Mouse (Mus musculus) heart, adult 10 weeks (tissue): ENCODE results near the gene Gtf2h2. TPM values are rescaled to one million over a fixed set of nuclear protein-coding genes. Genes with fewer than 3 reads are reported as not detected.

Source experiments
- polyA plus RNA-seq: library from polyadenylated mRNA; stranded (reverse); fragments of 350-450 nt; fragmentation: Illumina TruSeq; extraction: RNeasy Lipid Tissue Mini Kit (QIAGEN cat#74804); gene quantifications from one replicate; pipeline ENCODE4 v1.2.3, GENCODE M21; 2014; ENCODE audit warnings: low read depth, low replicate concordance

The Gtf2h2 gene
- 25.3 TPM for polyA plus RNA-seq

DNA sequence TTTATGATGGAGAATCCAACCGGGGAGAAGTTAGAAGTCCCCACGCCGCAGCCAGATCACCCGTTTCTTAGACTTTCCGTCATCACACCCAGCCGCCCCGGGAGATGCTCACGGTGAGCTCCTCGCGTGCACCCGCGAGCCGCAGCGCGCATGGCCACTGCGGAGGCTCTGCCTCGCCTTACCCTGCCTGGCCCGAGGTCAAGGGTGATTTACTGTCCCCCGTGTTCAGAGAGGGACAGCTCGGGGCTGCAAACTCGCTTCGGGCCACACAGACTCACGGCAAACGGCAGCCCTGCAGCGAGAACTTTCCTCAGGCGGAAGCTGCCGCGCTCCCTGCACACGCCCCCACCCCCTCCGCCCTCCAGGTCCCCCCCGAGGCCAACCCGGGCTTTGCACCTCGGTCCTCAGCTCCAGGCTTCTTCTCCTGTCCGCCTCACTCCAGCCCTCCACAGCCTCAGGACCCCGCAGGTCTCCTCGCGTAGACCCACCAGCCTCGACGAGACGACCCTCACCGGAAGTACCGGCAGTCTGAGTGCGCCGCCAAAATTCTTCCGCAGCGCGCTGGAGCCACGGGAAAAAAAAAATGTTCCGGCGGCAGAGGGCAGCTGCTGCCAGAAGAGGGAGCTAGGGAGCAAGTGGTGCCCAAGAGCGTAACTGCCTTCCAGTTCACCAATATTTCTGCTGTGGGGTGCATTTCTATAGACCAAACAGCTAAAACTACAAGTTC is at the start of gene Gtf2h2:
Gtf2h2 (minus strand) TSS at position 519 of the 727 bp plus-strand sequence.

DNA sequence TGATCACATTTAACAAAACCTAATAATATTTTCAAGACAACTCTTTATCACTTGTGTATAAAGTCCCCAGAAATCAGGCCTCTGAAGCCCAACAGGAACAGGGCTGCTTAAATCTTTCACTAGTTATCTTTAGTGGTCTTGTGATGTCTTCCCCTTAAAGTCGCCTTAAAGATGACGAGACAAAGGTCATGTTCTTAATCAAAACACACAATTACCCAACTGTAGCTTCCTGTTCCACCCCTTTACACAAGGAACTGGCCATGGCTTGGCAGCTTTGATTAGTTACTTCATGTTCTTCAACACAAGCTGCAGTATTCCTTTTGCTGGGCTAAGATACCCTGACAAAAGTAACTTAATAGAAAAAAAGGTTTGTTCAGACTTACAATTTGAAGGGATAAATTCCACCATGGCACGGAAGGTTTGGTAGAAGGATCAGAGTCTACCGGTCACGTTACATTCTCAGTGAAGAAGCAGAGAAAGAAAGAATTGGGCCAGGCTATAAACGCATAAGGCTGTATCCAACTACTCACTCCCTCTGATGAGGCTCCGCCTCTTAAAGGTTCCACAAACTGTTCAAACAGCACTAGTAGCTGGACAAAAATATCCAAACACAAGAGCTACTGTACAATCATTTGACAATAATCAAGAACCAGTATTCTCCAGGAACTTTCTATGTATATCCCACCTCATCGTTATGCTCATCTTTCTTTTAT is 39.8 kb downstream of the Gtf2h2 start, which contains the start of gene Naip1:
Naip1 (minus strand) TSS at position 455 of the 713 bp plus-strand sequence.

Other genes with a start within 250 kb of the Gtf2h2 start
- gene Naip5, start 246.3 kb downstream of the Gtf2h2 start, polyA plus RNA-seq = 0.79 TPM
- gene Naip6, start 174.9 kb downstream of the Gtf2h2 start, polyA plus RNA-seq = 0.39 TPM
- not detected for gene Naip1, start 39.7 kb downstream of the Gtf2h2 start, polyA plus RNA-seq
- gene Ocln, start 60.1 kb upstream of the Gtf2h2 start, polyA plus RNA-seq = 0.68 TPM
- 0.45 TPM for gene Marveld2, start 124.4 kb upstream of the Gtf2h2 start, polyA plus RNA-seq
- 98.4 TPM for gene Ak6, start 158.4 kb upstream of the Gtf2h2 start, polyA plus RNA-seq
- 20.0 TPM for gene Rad17, start 158.5 kb upstream of the Gtf2h2 start, polyA plus RNA-seq
- gene Taf9, start 159.0 kb upstream of the Gtf2h2 start, polyA plus RNA-seq = 4.0 TPM
- 0.79 TPM for gene Ccdc125, start 177.1 kb upstream of the Gtf2h2 start, polyA plus RNA-seq
- 29.4 TPM for gene Cdk7, start 238.4 kb upstream of the Gtf2h2 start, polyA plus RNA-seq